Mouse (Mus musculus) embryonic fibroblast, embryonic 13.5 days (primary cell): ENCODE data around the gene Vps29. TPM values are rescaled to one million over a fixed set of nuclear protein-coding genes. Genes with fewer than 3 reads are reported as not detected.

Experiments used
- H3K27ac ChIP-seq: 2 replicates; pipeline ENCODE4 v1.5.1; 2012; ENCODE audit warnings: low read length, control low read depth, inconsistent platforms; ENCODE audit not compliant: insufficient read depth
- H3K4me1 ChIP-seq: 2 replicates; pipeline ENCODE4 v1.6.1; 2011; ENCODE audit warnings: low read length; ENCODE audit not compliant: control insufficient read depth, insufficient read depth
- H3K4me3 ChIP-seq: 2 replicates; pipeline ENCODE4 v1.5.1; 2011; ENCODE audit warnings: mild to moderate bottlenecking, control low read depth, low read length; ENCODE audit not compliant: insufficient read depth
- CTCF ChIP-seq: IDR thresholded peaks from 2 replicates; pipeline ENCODE4 v1.5.1; 2011; ENCODE audit warnings: mild to moderate bottlenecking, control low read depth, low read length, moderate library complexity, borderline replicate concordance; ENCODE audit not compliant: insufficient read depth
- POLR2A ChIP-seq: IDR thresholded peaks from 2 replicates; pipeline ENCODE4 v1.6.1; 2011; ENCODE audit warnings: low read depth, mild to moderate bottlenecking, control low read depth, low read length, moderate library complexity
- polyA plus RNA-seq: library from polyadenylated mRNA; stranded (reverse); fragments of >200 nt; gene quantifications from 2 replicates; pipeline ENCODE4 v1.2.4, GENCODE M21; 2011; ENCODE audit warnings: low read depth; ENCODE audit not compliant: missing spikeins, insufficient read length

Vps29 gene
- polyA plus RNA-seq, 1 experiment: 138 TPM

GRCm38 (mm10) chr5:122393887-122394286 is 39.7 kb downstream of the Vps29 start:
- Histone ChIP-seq H3K27ac (no peak overlapping the region), H3K4me3 (no peak overlapping the region), H3K4me1 (peaks cover 3% of the 10 kb centered on the region; the same call in 1 of the 2 replicates)
- TF ChIP-seq POLR2A (no peak), CTCF (peak; percentile 37; the same call in 1 of the 2 replicates)

GRCm38 (mm10) chr5:122396791-122397190 is 42.6 kb downstream of the Vps29 start:
- no peak for TF ChIP-seq CTCF
- no peak for TF ChIP-seq POLR2A

GRCm38 (mm10) chr5:122397495-122397894 is 43.3 kb downstream of the Vps29 start:
- H3K4me3 ChIP-seq: no peak overlapping the region
- no peak overlapping the region for H3K27ac ChIP-seq
- TF ChIP-seq POLR2A (no peak), CTCF (no peak)
- peaks cover 3% of the 10 kb centered on the region; the same call in 1 of the 2 replicates for H3K4me1 ChIP-seq

More at GRCm38 (mm10) chr5:122396791-122397190, 42.6 kb downstream of the Vps29 start:
- Histone ChIP-seq H3K4me1 (peaks cover 3% of the 10 kb centered on the region; the same call in 1 of the 2 replicates), H3K27ac (no peak overlapping the region), H3K4me3 (no peak overlapping the region)

GRCm38 (mm10) chr5:122399871-122400270 is 45.7 kb downstream of the Vps29 start:
- Histone ChIP-seq H3K27ac (no peak overlapping the region), H3K4me3 (no peak overlapping the region), H3K4me1 (no peaks in the 10 kb centered on the region)
- TF ChIP-seq CTCF (no peak), POLR2A (no peak)

- no peak for TF ChIP-seq POLR2A
- TF ChIP-seq CTCF: no peak
- no peak overlapping the region for H3K27ac ChIP-seq
- H3K4me3 ChIP-seq: no peak overlapping the region
- no peaks in the 10 kb centered on the region for H3K4me1 ChIP-seq
Observed at GRCm38 (mm10) chr5:122400628-122401302, 46.6 kb downstream of the Vps29 start.

- Histone ChIP-seq H3K4me3 (no peak overlapping the region), H3K27ac (no peak overlapping the region), H3K4me1 (no peaks in the 10 kb centered on the region)
- TF ChIP-seq POLR2A: no peak
- TF ChIP-seq CTCF: peak; percentile 80
Observed at GRCm38 (mm10) chr5:122401303-122401640, 47.1 kb downstream of the Vps29 start.

- no peak overlapping the region for H3K27ac ChIP-seq
- no peak overlapping the region for H3K4me3 ChIP-seq
- no peak for TF ChIP-seq CTCF
- TF ChIP-seq POLR2A: no peak
- no peaks in the 10 kb centered on the region for H3K4me1 ChIP-seq
Observed at GRCm38 (mm10) chr5:122402160-122402559, 48.0 kb downstream of the Vps29 start.

GRCm38 (mm10) chr5:122402772-122403171 is 48.6 kb downstream of the Vps29 start:
- Histone ChIP-seq H3K4me1 (no peaks in the 10 kb centered on the region), H3K27ac (no peak overlapping the region), H3K4me3 (no peak overlapping the region)
- no peak for TF ChIP-seq CTCF
- no peak for TF ChIP-seq POLR2A

GRCm38 (mm10) chr5:122403362-122403761 is 49.2 kb downstream of the Vps29 start:
- TF ChIP-seq CTCF (no peak), POLR2A (no peak)
- no peak overlapping the region for H3K4me3 ChIP-seq
- H3K27ac ChIP-seq: no peak overlapping the region
- H3K4me1 ChIP-seq: no peaks in the 10 kb centered on the region

GRCm38 (mm10) chr5:122405537-122405936 is 51.4 kb downstream of the Vps29 start:
- TF ChIP-seq CTCF: no peak
- TF ChIP-seq POLR2A: no peak
- Histone ChIP-seq H3K27ac (no peak overlapping the region), H3K4me3 (no peak overlapping the region), H3K4me1 (no peaks in the 10 kb centered on the region)
